Mouse (Mus musculus): ENCODE results near the gene Rnf168.
"Not testable (repeated sequence)": the region's sequence is repeated elsewhere in the genome, so short reads cannot be mapped to it uniquely, and the experiment has no call there.

The Rnf168 gene

GRCm38 (mm10) chr16:32277308-32278256 lies at the start of gene Rnf168:
Gene Rnf168 (plus strand): TSS chr16:32277459.
- DNase-seq: peak; percentile 90

- DNase-seq: not testable (repeated sequence)
Measured at GRCm38 (mm10) chr16:32232050-32232449, 45.2 kb upstream of the Rnf168 start.

DNA sequence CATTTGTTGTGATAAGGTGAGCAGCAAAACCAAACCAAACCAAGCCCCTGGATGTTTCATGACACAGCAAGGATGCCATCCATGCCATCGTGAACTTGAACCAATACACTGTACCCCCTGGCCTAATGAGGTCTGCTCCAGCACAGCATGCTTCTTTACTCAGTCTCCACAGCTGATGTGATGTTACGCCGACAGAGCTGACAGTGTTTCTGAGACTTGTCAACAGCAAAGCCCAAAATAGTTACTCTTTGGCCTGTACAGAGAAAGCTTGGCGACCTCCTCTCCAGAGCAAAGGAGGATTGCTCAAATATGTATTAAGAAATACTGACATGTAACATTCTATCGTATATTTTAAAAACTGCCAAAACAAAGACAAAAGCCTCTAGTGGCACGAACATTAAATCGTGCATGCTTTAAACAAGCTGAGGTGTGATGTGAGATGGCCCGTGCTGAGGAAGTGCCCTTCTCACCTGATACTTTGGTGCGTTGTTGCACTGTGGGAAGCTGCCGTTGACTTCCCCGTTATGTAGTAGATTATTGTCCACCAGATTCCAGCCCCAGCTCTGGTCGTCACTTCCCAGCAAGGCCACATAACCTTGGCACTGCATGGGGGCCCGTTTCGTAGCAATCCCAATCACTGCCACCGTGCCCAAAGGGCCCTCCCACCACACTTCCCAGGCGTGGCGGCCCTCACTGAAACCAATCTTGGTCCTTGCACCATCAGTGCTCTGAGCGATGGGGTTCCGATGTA lies 39.2 kb upstream of the Rnf168 start:
- DNase-seq: no peak

DNA sequence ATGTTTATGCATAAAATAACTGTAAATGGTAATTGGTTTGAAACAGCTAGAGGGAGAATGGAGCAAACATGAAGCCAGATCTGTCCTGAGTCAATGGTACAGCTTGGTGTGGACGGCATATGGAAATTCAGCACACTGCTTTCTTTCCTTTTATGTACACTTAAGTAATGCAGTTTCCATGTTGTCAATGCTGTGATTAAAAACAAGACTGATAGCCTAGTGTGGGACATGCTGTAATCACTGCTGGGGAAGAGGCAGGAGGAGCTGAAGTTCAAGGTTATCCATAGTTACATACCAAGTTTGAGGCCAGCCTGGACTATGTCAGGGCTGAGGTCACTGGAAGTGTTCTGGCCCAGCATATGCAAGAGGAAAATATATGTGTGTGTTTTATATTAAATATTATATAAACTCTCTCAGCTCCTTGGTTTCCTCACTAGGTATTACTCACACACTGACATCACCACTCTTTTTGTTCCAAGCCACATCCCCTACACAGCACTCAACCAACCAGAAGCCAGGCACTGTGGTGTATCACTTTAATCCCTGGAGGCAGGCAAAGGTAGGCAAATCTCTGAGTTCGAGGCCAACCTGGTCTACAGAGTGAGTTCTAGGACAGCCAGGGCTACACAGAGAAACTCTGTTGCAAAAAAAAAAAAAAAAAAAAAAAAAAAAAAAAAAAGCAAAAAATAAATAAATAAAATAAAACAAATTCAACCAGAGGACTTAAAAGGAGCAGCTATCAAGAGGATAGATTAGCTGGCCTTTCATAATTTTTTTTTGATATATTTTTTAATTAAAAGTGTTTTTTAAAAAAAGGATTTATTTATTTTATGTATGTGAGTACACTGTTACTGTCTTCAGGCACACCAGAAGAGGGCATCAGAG lies 37.6 kb upstream of the Rnf168 start:
- no peak for DNase-seq

DNA sequence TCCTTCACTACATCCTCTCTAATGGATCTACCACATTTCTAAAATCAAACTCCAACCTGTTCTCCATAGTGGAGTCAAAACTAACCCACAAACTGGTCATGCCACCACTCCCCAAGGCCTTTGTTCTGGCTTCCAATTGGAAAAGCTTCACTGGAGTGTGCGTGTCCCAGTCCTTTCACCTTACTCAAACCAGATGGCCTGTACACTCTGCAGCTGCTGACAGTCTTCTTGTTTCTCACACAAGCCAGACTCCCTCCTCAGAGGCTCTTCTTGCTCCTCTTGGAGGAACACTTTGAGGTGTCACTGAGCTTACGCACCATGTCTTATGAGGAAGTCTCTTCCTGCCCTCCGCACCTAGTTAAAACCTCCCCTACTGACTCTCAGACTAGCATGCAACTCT lies 33.4 kb upstream of the Rnf168 start:
- DNase-seq: no peak

DNA sequence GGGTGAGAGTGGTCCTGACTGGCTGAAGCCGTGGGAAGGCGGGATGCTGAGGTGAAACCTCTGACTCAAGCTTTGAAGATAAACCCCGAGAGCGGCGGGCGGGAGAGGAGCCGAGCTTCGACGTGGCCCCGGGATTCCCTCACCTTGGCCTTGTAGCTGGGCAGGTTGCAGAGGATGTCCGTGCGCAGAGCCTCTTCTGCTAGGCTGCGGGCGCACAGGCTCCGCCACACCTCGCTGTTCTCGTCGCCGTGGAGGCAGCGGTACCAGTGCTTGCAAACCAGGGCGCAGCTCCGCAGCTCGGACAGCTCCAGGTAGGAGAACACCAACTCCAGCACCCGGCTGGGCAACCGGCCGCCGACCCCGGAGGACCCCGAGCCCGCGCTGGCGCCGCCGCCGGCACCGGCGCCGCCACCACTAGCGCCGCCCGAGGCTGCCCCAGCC lies 30.9 kb upstream of the Rnf168 start:
- peak; percentile 41 for DNase-seq

DNA sequence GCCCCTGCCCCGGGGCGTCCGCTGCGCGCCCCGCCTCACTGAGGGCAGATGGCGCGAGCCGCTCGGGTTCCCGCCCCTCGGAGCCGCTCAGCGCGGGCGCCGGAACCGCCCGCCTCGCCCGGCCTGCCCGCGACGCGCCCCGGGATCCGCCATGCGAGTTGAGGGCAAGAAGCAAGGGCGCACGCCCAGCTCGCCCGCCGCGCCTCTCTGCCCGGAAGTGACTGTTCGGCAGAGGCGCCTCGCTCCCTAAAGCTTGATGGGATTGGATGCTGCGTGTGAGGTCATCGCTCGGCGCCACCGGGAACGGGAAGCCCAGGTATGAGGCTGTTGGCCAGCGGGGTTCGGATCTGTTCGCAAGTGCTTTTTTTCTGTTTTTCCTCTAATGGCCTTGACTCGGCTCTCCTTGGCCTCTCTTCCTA lies 30.3 kb upstream of the Rnf168 start, which contains the start of the genes Fbxo45 and Wdr53:
TSS of gene Fbxo45 (minus strand) at position 207 of the 419 bp plus-strand sequence.
TSS of gene Wdr53 (plus strand) at position 276 of the 419 bp plus-strand sequence.
- DNase-seq: peak; percentile 98

DNA sequence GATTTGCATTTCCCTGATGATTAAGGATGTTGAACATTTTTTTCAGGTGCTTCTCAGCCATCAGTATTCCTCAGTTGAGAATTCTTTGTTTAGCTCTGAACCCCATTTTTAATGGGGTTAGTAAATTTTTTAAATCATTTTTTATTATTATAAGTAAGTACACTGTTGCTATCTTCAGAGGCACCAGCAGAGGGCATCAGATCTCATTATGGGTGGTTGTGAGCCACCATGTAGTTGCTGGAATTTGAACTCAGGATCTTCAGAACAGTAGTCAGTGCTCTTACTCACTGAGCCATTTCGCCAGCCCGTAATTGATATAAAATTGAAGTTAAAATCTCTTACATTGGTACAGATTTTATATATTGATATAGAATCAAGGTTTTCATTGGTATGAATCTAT lies 13.0 kb upstream of the Rnf168 start:
- not testable (repeated sequence) for DNase-seq

DNA sequence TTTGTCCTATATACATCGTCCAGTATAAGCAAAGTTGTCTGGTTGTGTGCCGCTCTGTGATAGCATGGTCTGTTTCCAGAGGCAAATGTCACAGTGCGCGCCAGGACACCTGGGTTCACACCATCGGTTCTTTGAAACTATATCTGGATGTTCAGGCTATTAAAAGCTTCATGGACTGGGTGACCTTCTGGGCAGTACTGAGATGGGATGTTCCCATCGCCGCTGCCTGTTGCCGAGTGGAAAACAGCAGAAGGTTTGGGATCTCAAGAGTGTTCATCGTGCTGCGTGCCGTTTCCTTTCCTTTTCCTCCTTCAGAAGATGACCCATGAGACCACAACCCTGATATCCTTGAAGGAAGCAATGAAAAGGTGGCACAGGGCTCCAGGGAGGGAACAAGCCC lies 6.0 kb upstream of the Rnf168 start, which contains the start of gene Smco1:
TSS of gene Smco1 (plus strand) at position 178 of the 400 bp plus-strand sequence.
- no peak for DNase-seq

GRCm38 (mm10) chr16:32273338-32273737 lies 3.9 kb upstream of the Rnf168 start:
- DNase-seq: no peak

DNA sequence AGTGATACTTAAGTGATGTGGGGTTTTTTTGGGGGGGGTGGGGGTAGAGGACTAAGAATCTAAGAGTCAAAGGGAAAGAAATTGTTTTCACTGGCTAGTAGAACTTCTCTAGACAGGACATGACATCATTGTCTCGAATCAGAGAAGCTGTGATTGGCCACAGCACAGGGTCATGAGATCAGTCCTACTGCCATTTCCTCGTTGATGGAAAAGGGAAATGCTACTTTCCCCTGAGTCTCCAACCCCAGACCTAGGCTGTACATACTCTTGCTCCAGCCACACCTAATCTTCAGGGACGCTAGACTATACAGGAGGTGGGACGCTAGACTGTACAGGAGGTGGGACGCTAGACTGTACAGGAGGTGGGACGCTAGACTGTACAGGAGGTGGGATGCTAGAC lies 2.2 kb upstream of the Rnf168 start:
- DNase-seq: no peak

GRCm38 (mm10) chr16:32275830-32276229 lies 1.4 kb upstream of the Rnf168 start:
- DNase-seq: no peak

DNA sequence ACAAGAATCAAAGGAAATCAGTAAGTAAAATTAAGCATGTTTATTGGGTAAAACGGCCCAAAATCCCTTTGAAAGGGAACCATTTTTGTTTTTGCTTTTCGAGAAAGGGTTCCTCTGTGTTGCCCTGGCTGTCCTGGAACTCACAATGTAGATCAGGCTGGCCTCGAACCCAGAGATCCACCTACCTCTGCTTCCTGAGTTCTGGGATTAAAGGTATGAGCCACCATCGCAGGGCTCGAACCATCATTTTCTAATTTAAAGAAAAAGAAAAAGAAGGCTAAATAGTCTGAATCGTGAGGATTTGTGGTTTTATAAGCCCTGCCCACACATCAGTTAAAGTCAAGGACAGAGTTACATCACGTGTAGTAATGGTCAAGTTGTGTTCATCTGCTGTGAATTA lies 1.1 kb downstream of the Rnf168 start:
- DNase-seq: no peak

GRCm38 (mm10) chr16:32280211-32280610 lies 3.0 kb downstream of the Rnf168 start:
- DNase-seq: no peak

GRCm38 (mm10) chr16:32282608-32283007 lies 5.3 kb downstream of the Rnf168 start:
- DNase-seq: no peak

GRCm38 (mm10) chr16:32291821-32292220 lies 14.6 kb downstream of the Rnf168 start:
- no peak for DNase-seq

DNA sequence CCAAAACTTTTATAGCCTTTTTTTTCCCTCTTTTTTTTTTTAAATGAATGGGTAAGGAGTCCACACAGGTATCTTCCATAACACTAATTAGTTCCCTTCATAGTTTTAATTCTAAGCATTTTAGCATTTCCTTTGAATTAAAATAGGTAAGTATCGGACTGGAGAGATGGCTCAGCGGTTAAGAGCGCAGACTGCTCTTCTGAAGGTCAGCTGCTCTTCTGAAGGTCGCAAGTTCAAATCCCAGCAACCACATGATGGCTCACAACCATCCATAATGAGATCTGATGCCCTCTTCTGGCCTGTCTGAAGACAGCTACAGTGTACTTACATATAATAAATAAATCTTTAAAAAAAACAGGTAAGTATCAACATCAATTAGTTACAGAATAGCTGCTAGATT lies 22.4 kb downstream of the Rnf168 start:
- not testable (repeated sequence) for DNase-seq

GRCm38 (mm10) chr16:32303046-32303445 lies 25.8 kb downstream of the Rnf168 start:
- no peak for DNase-seq

DNA sequence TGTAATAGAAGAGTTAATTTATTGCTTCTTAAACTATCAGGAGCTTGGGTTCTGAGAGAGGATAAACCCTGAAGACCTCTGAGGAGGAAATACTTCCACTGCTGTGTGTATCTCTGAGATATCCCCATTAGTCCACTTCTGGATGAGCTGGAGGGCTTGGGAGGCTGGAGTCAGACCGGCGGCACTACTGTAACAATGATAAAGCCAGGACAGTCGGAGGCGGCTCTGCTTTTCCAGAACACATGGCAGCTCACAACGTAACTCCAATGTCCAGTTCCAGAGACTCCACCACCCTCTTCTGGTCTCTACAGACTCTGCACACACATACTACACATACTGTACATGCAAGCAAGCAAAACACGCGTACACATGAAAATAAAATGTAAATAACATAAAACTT lies 26.6 kb downstream of the Rnf168 start:
- no peak for DNase-seq

GRCm38 (mm10) chr16:32311970-32312369 lies 34.7 kb downstream of the Rnf168 start:
- no peak for DNase-seq

DNA sequence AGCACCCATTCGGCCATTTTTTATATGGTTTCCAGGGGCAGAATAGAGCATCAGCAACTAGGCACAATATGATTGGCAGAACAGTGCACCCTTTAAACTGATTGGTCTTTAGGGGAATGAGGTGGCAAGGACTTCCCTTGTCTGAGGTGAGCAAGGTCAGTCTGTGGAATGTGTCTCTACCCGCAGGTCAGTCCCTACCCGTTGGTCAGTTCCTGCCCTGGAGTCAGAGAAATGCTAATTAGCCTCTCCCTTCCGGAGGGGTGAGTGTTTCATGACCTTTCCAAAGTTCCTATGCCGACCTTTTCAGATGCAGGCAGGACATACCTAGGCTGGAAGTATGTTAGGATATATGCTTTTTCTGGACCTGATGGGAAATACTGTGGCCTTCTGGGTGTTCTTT lies 35.1 kb downstream of the Rnf168 start:
- no peak for DNase-seq

- no peak for DNase-seq
Measured at GRCm38 (mm10) chr16:32312859-32313258, 35.6 kb downstream of the Rnf168 start.
